Mouse (Mus musculus) duodenum, adult 2 months (tissue): ENCODE results near the gene Zfp146. TPM values are rescaled to one million over a fixed set of nuclear protein-coding genes. Genes with fewer than 3 reads are reported as not detected.

ENCODE experiments used
- polyA plus RNA-seq: library from polyadenylated mRNA; depleted of rRNA; stranded (reverse); fragments of >200 nt; gene quantifications from 2 replicates; pipeline ENCODE4 v1.2.3, GENCODE M21; 2012; ENCODE audit warnings: low replicate concordance; rRNA removed

Zfp146 gene
- 1.4 and 1.6 TPM in 2 replicates for polyA plus RNA-seq

DNA sequence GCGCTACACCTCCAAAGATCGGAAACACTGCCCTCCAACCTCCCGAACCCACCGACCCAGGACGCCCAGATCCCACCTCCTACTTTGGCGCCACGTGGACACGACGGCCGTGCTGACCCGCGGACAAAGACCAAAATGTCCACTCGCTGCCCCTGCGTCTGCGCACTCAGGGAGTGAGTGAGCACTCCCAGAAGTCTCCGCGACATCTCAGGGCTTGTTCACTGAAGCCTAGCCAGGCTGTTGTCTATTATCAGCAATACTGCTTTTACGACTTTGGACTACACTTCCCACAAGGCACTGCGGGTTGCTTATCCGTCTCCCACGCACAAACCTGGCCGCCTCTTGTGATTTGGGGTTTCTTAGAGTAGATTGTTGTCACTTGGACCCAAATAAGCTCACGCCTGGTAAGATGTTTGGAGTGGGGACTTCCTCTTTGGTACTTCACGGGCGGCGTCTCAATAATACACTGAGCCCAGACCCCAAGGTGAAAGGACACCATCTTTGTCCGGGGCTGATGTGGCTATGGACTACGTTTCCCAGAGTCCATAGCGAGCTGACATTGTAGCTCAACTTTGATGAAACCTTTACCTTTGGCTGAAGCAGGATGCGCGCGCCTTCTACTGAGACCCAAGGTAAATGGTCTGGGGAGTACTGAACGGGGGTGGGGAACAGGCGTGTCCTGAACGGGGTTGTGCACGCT, at the start of gene Zfp146:
TSS of gene Zfp146 (minus strand) at position 168 of the 700 bp plus-strand sequence.

GRCm38 (mm10) chr7:30198481-30198971, 29.0 kb upstream of the Zfp146 start, which contains the start of gene Capns1:
Gene Capns1, minus strand, starts transcription at chr7:30198811.

GRCm38 (mm10) chr7:30183879-30184289, 14.3 kb upstream of the Zfp146 start, which contains the start of gene Cox7a1:
Gene Cox7a1, plus strand, starts transcription at chr7:30184144.

GRCm38 (mm10) chr7:30121308-30122187, 48.0 kb downstream of the Zfp146 start, which contains the start of gene Zfp382:
Gene Zfp382, plus strand, starts transcription at chr7:30121942.

Other genes starting within 250 kb of the Zfp146 start
- gene Zfp74, start 215.7 kb downstream of the Zfp146 start, polyA plus RNA-seq: 0.06 and 4.0 TPM in 2 replicates
- gene Zfp568, start 185.8 kb downstream of the Zfp146 start, polyA plus RNA-seq: 1.5 and 1.6 TPM in 2 replicates
- 0.19 and 0.42 TPM in 2 replicates for gene Zfp14, start 118.4 kb downstream of the Zfp146 start, polyA plus RNA-seq
- gene Zfp82, start 96.8 kb downstream of the Zfp146 start, polyA plus RNA-seq: 0.07 TPM in 1 of 2 replicates, not detected in the other
- 0.14 TPM in 1 of 2 replicates, not detected in the other for gene Gm26920, start 79.3 kb downstream of the Zfp146 start, polyA plus RNA-seq
- 0.65 and 0.99 TPM in 2 replicates for gene Zfp566, start 79.2 kb downstream of the Zfp146 start, polyA plus RNA-seq
- gene Zfp260, start 75.0 kb downstream of the Zfp146 start, polyA plus RNA-seq: 3.1 and 6.6 TPM in 2 replicates
- 0.23 TPM in 1 of 2 replicates, not detected in the other for gene Zfp382, start 47.8 kb downstream of the Zfp146 start, polyA plus RNA-seq
- gene Cox7a1, start 14.4 kb upstream of the Zfp146 start, polyA plus RNA-seq: 40.1 and 164 TPM in 2 replicates
- 492 and 665 TPM in 2 replicates for gene Capns1, start 29.1 kb upstream of the Zfp146 start, polyA plus RNA-seq
- 76.0 and 78.7 TPM in 2 replicates for gene Polr2i, start 62.2 kb upstream of the Zfp146 start, polyA plus RNA-seq
- gene Tbcb, start 62.5 kb upstream of the Zfp146 start, polyA plus RNA-seq: 23.6 and 33.8 TPM in 2 replicates
- gene Ovol3, start 66.0 kb upstream of the Zfp146 start, polyA plus RNA-seq: not detected in 2 replicates
- gene Thap8, start 110.3 kb upstream of the Zfp146 start, polyA plus RNA-seq: 0.14 TPM in 1 of 2 replicates, not detected in the other
- gene Wdr62, start 110.7 kb upstream of the Zfp146 start, polyA plus RNA-seq: 13.0 and 14.3 TPM in 2 replicates
- gene Clip3, start 122.0 kb upstream of the Zfp146 start, polyA plus RNA-seq: 3.8 and 4.8 TPM in 2 replicates
- gene Alkbh6, start 139.0 kb upstream of the Zfp146 start, polyA plus RNA-seq: 154 and 160 TPM in 2 replicates
- 9.8 and 29.1 TPM in 2 replicates for gene Syne4, start 145.1 kb upstream of the Zfp146 start, polyA plus RNA-seq
- 1.2 and 2.4 TPM in 2 replicates for gene E130208F15Rik, start 152.0 kb upstream of the Zfp146 start, polyA plus RNA-seq
- gene Sdhaf1, start 154.1 kb upstream of the Zfp146 start, polyA plus RNA-seq: 32.9 and 60.3 TPM in 2 replicates
- gene Lrfn3, start 193.0 kb upstream of the Zfp146 start, polyA plus RNA-seq: 27.9 and 30.8 TPM in 2 replicates
- 49.1 and 124 TPM in 2 replicates for gene Tyrobp, start 244.0 kb upstream of the Zfp146 start, polyA plus RNA-seq